Mouse (Mus musculus) common myeloid progenitor, adult 5-6 weeks (primary cell): ENCODE measurements around the gene Cpsf2. TPM values are rescaled to one million over a fixed set of nuclear protein-coding genes. Genes with fewer than 3 reads are reported as not detected.

ENCODE experiments used
- ATAC-seq: replicated peaks from 2 replicates; pipeline ENCODE4 v1.8.0; 2016; ENCODE audit warnings: low read depth, mild to moderate bottlenecking, moderate TSS enrichment, inconsistent platforms; ENCODE audit not compliant: poor library complexity, severe bottlenecking
- total RNA-seq: library from RNA; stranded (forward); fragments of 200-1000, 187-1606 nt; gene quantifications from 2 replicates; pipeline ENCODE4 v1.2.3, GENCODE M21; 2017

The Cpsf2 gene
- total RNA-seq, 1 experiment from 2014 or later, result 90.5 TPM

GRCm38 (mm10) chr12:101979213-101979750, 3.5 kb downstream of the Cpsf2 start:
- ATAC-seq, result no peak

GRCm38 (mm10) chr12:101980266-101980665, 4.5 kb downstream of the Cpsf2 start:
- ATAC-seq, result peak; percentile 36

- ATAC-seq, result no peak
Measured at GRCm38 (mm10) chr12:101981559-101981958, 5.8 kb downstream of the Cpsf2 start.

- ATAC-seq, result no peak
Measured at GRCm38 (mm10) chr12:101982977-101983376, 7.2 kb downstream of the Cpsf2 start.

- ATAC-seq, result peak; percentile 64
Measured at GRCm38 (mm10) chr12:101985110-101985509, 9.3 kb downstream of the Cpsf2 start.

GRCm38 (mm10) chr12:101987659-101988058, 11.9 kb downstream of the Cpsf2 start:
- no peak for ATAC-seq

GRCm38 (mm10) chr12:101994576-101995467, 19.0 kb downstream of the Cpsf2 start:
- peak; percentile 97 for ATAC-seq

GRCm38 (mm10) chr12:101998929-101999328, 23.1 kb downstream of the Cpsf2 start:
- no peak for ATAC-seq

GRCm38 (mm10) chr12:102000785-102001184, 25.0 kb downstream of the Cpsf2 start:
- no peak for ATAC-seq

- ATAC-seq, result no peak
Measured at GRCm38 (mm10) chr12:102008111-102008977, 32.6 kb downstream of the Cpsf2 start.

GRCm38 (mm10) chr12:102009551-102009950, 33.8 kb downstream of the Cpsf2 start:
- ATAC-seq, result no peak

GRCm38 (mm10) chr12:102014411-102014810, 38.6 kb downstream of the Cpsf2 start:
- no peak for ATAC-seq

GRCm38 (mm10) chr12:102015127-102015526, 39.3 kb downstream of the Cpsf2 start:
- ATAC-seq, result no peak

GRCm38 (mm10) chr12:102021923-102022322, 46.1 kb downstream of the Cpsf2 start:
- no peak for ATAC-seq

- no peak for ATAC-seq
Measured at GRCm38 (mm10) chr12:102029184-102029583, 53.4 kb downstream of the Cpsf2 start.

- no peak for ATAC-seq
Measured at GRCm38 (mm10) chr12:102029892-102030446, 54.2 kb downstream of the Cpsf2 start.

GRCm38 (mm10) chr12:102034934-102035333, 59.1 kb downstream of the Cpsf2 start:
- no peak for ATAC-seq

- no peak for ATAC-seq
Measured at GRCm38 (mm10) chr12:102039861-102040260, 64.1 kb downstream of the Cpsf2 start.

- ATAC-seq, result no peak
Measured at GRCm38 (mm10) chr12:102041699-102042098, 65.9 kb downstream of the Cpsf2 start.

- no peak for ATAC-seq
Measured at GRCm38 (mm10) chr12:102042247-102042646, 66.5 kb downstream of the Cpsf2 start.
